Comparison of ENCODE assay signal across 26 mouse cellular contexts in genomic region chr4:106438763-106439162, GRCm38 (mm10). TPM values are rescaled to one million over a fixed set of nuclear protein-coding genes. Genes with fewer than 3 reads are reported as not detected.
DNase-seq lines count a peak whose midpoint lies in the region; ATAC-seq and TF ChIP-seq lines count a peak whose summit lies in the region.
"Had no signal": no experiment of that assay in that cellular context is flagged by ENCODE, and none has a peak within 500 bp of the region (broad histone marks: within the 10 kb centered on the region; RNA-seq: fewer than 3 reads in every experiment).

No protein-coding gene starts in this region.

- peak; percentile 26 for ATAC-seq in frontal cortex, adult (ENCODE audit: low TSS enrichment)
- ATAC-seq: forebrain, embryonic 15.5 days had no signal

- H3K4me3 ChIP-seq in left cerebral cortex, adult 2 months: no peak overlapping the region
- H3K4me3 ChIP-seq: forebrain, embryonic 10.5 days; forebrain, embryonic 15.5 days; heart, adult 2 months; heart, embryonic 10.5 days; heart, embryonic 13.5 days; hindbrain, embryonic 15.5 days had no signal

- H3K27ac ChIP-seq in left cerebral cortex, adult 2 months: peak overlapping the region; percentile 59
- H3K27ac ChIP-seq: forebrain, embryonic 10.5 days; forebrain, embryonic 15.5 days; heart, adult 2 months; heart, embryonic 10.5 days; heart, embryonic 13.5 days; hindbrain, embryonic 15.5 days had no signal

- no peak for DNase-seq in frontal cortex, postnatal 10 days (ENCODE audit: low spot score in 2 of 2)
- DNase-seq in left cerebral cortex, adult 2 months (ENCODE audit: extremely low spot score in 1 of 2, low spot score in 2 of 2): no peak
- no peak for DNase-seq in left cerebral cortex, postnatal 10 days (ENCODE audit: extremely low spot score in 1 of 2, low spot score in 2 of 2)
- peak; percentile 65 for DNase-seq in brain, adult 2 months (ENCODE audit: low read depth, low spot score)
- peak; percentile 47 for DNase-seq in telencephalon, adult 2 months (ENCODE audit: low read depth, low spot score)
- no peak for DNase-seq in lung, adult 18-20 months
- DNase-seq: adrenal gland, adult 2 months; adrenal gland, postnatal 14 days; B cell, adult 2 months; cerebellum, adult 11-12 months; cerebellum, adult 8-10 months; cerebellum, postnatal 10 days; cerebellum, postnatal 36 days; gastrocnemius, postnatal 10 days; gastrocnemius, postnatal 36 days; heart, adult 2 months; heart, postnatal 14 days; heart, postnatal 4 days had no signal

- intact Hi-C loops in left cerebral cortex, adult 2 months (cut with DNase I): no loop called here
- intact Hi-C loops in left cerebral cortex, postnatal 10 days (cut with DNase I): no loop called here

- no peak for TF ChIP-seq CTCF in left cerebral cortex, adult 2 months (IDR thresholded peaks at IDR 0.05)

RNA-seq across cellular contexts. Expression of gene Pcsk9, which starts 25.4 kb away (rescaled TPM):
- 1 to 10 TPM; 2.7 to 4.8 TPM for total RNA-seq in left cerebral cortex, adult 2 months (2021)
- total RNA-seq in left cerebral cortex, postnatal 10 days (2021): 1 to 10 TPM; 4.1 to 5.2 TPM
- total RNA-seq: gastrocnemius, adult 18-20 months; heart, adult 2 months; heart, postnatal 14 days; heart, postnatal 4 days had no signal

RNA-seq across cellular contexts. Expression of gene Bsnd, which starts 53.3 kb away (rescaled TPM):
- total RNA-seq in left cerebral cortex, adult 2 months (2021): not detected
- not detected for total RNA-seq in left cerebral cortex, postnatal 10 days (2021)
- total RNA-seq: adrenal gland, adult 2 months; adrenal gland, postnatal 14 days; gastrocnemius, adult 18-20 months; gastrocnemius, postnatal 36 days; granulocyte monocyte progenitor cell, adult 5-6 weeks; heart, adult 2 months; heart, postnatal 14 days; heart, postnatal 4 days had no signal

Comparison
In these comparisons a context has a peak if more than half of its experiments do, and no peak if none do; other contexts are left out.
1. DNase-seq: peak in brain, adult 2 months (single experiment) and telencephalon, adult 2 months (single experiment); none in frontal cortex, postnatal 10 days (0 of 2), left cerebral cortex, adult 2 months (0 of 2), left cerebral cortex, postnatal 10 days (0 of 2) and lung, adult 18-20 months (0 of 2).